Mouse (Mus musculus): ENCODE measurements around the gene Kcna2.

Kcna2 gene

DNA sequence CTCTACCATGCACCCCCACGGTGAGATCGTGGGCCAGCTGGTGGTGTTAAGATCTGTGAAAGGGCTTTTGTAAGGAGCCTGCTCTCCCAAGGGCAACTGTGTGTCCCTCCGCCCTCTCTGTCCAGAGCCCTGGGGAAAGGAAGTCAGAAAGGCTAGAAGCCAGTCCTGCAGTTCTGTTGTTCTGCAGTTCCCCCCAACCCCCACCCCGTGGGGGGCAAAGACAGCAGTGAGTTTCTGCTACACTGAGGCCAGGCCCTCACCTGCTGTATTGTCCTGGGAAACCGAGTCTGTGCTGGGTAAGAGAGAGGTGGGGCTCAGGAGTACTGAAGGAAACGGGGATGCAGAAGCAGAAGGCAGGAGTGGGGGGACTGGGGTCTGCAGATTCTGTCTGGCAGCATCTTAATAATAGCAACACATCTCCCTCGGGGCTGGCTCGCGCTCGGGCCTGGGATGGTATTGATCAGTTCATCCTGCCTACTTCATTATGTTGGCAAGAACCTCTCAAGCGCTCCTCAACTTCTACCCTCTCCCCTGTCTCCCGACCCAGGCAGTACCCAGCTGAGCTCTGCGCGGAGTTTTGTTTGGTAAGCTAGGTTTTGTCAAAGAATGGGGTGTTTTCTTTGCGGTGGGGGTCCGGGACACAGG lies at the start of gene Kcna2:
Gene Kcna2 (plus strand): TSS at position 336 of the 645 bp plus-strand sequence.
- DNase-seq (ENCODE audit: low spot score in 2 of 2): no peak

DNA sequence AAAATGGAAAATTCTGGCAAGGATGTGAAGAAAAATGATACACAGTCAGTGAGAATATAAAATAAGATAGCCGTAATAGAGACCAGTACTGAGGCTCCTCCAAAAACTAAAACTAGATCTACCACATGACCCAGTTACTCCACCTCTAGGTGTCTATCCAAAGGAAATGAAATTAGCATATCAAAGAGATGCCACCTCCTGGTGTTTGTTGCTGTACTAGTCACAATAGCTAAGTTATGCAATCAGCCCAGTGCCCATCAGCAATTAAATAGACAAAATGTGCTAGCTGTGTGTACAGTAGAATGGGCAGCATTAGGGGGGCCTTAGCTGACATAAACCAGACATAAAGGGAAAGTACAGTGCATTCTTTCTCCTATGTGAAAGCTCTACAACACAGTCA lies 39.5 kb upstream of the Kcna2 start:
- no peak for DNase-seq (ENCODE audit: low spot score in 2 of 2)

DNA sequence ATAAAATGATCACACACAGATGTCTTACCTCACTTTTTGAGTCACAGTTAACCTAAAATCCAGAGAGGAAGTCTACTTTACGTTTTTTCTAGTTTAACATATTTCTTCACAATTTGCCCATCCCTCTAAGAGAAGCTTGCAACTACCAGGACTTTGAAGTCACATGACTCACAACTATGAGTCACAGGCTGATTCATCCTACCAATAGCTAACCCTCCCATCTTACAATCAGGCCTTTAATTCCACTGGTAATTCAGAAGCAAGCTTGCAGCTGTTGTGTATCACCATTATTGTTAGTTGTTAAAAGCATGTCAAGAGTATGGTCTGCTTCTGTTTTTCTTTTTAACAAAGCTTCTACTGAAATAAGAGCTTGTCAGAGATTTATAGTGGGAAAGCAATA lies 38.2 kb upstream of the Kcna2 start:
- peak; percentile 44 to 52 for DNase-seq (ENCODE audit: low spot score in 2 of 2)

DNA sequence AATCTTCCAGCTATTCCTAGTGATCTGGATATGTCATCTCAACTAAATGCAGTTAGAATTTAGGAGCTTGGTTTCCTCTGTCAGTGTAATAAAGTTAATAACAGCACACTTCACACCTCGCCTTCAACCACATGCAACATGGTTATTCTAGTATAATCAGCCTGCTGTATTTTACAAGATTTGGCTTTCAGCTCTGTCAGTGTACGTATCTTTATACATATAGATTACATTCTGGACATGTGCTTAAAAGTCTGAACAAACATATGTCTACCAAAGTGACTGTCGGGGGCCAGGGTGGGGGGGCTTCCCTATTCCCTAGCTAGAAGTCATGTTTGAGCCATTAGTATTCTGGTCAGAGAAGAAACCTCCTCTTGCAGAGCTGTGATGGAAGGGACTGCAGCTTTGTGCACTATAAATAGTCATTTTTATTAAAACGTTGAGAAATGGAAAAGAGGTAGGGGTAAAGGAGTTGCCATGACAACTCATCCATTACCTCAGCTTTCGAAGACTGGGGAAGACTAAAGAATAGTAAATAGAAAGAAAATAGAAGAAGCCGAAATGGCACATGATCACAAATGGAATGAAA lies 35.3 kb upstream of the Kcna2 start:
- no peak for DNase-seq (ENCODE audit: low spot score in 2 of 2)

DNA sequence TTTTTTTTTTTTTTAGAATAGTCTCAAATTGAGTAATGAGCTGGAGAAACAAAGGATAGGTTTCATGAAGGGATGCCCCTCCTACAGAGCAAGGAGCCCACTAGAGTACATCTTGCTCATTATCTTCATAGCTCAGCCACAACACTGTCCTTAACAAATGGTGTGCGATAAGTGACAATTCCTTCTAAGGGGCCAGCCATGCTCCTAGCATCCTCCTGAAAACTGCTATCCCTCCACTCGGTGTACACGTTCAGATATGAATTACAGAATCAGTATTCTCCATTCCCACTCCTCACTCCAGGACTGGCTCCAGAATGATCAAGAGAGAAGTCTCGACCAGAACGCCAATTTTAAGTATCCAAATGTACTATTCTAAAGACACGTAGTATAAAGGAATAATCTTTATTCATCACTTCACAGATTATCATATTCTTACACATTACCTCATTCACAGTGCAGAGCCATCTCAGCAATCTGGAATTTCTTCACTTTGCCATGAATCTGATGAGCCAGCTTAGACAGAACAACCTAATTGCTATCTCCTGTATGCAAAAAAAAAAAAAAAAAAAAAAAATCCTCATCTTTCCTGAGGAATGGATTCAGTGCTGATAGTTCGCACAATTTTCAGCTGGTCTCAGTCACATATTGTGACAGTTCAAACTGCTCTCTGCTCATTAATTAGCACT lies 34.6 kb upstream of the Kcna2 start:
- DNase-seq (ENCODE audit: low spot score in 2 of 2): no peak

DNA sequence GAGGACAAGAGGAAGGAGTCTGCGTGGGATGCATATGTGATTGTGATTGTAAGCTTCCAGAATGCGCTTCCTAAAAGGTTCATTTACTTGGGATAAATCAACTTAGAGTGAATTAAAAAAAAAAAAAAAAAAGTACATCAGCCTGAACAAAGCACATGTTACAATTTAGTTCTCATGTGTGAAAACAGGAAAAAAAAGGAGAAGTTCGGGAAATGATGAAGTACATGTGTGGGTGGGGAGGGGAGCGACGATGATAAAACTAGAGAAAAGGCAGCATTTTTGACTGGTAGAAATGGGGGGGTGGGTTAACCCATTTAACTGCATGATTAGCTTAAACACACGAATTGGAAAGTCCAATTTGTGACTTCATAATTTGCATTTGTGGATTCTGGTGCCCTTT lies 33.7 kb upstream of the Kcna2 start:
- no peak for DNase-seq (ENCODE audit: low spot score in 2 of 2)

DNA sequence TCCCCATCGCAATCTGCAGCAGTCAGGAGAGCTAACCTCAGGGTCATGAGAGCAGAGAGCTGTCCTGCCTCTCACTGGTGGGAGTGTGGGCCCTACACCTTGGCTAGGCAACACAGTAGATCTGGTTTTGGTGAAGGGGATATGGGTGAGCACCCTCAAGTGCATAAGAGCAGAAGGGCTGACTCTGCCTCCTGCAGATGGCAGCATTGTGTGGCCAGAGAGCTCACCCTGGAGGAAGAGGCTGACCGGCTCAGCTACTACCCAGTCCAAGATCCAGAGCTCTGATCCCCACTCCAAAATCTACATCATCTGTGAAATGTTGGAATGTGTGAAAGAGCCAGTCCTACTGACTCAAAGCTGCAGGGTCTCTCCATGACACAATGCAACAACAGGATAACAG lies 27.1 kb upstream of the Kcna2 start:
- no peak for DNase-seq (ENCODE audit: low spot score in 2 of 2)

DNA sequence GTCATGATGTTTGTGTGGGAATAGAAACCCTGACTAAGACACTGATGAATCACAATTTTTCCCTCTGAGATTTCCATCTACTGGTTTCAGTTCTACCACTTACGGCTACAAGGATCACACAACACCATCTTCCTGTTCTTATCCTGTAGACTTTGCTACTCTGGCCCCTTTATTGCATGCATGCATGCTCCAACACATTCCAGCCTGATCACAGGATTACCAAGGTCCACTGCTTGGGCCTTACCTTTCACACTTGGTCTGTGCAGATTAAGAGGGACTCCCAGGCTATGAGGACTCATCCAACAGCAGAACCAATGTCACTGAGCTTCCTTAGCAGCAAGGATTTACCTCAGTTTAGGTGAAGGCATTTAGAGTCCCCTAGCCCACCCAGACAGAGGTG lies 25.2 kb upstream of the Kcna2 start:
- DNase-seq (ENCODE audit: low spot score in 2 of 2): no peak

DNA sequence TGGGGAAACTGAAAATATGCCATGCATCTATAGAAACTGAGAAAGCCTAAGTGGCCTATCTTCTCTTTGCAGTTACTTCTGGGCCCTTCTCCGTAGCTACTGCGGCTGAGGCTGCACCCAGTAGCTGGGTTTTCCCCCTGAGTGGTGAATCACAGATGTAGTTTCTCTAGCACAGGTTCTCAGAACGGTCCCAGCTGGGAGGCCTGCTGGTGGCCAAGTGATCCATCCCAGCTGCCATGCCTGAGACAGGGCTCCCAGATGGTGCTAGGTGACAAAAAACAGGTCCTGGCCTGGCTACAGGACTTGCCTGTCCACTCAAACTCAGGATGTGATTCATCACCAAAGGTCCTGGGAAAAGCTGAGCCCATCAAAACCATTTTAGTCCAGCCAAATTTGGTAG lies 24.3 kb upstream of the Kcna2 start:
- peak in 1 of 2 experiments; percentile 17 for DNase-seq (ENCODE audit: low spot score in 2 of 2)

DNA sequence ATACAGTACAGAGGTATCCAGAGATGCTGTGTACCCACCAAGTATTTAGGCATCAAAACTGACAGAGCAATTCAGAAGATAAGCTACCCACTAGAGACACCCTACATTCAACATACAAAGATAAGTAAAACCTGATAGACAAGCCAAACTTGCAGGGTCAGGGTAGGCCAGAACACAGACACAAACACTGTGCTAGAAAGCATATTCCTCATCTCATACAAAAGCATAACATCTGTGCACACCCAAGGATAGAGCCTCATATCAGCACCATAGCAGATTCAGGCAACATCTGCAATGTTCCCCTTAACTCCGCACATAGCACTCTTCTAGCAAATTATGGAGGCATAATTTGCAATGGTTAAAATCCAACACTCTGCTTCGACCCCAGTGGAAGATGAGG lies 23.8 kb upstream of the Kcna2 start:
- no peak for DNase-seq (ENCODE audit: low spot score in 2 of 2)

DNA sequence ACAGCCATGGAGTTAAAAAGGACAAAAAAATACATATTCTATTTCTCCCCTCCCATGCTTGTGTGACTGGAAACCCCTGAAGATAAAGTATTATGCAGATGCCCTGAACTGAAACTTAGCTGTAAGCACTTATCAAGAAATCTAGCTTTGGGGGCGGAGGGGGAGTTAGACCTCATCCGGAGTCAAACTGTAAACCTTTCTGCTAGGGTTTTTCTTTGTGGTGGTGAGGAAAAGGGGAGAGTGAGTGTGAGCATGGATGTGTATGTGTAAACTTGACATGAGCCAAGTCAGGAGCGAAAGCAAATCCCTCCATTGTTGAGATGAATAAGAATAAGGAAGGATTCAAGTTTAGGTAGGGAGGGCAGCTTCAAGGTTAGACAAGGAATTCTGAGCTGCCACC lies 20.1 kb upstream of the Kcna2 start:
- no peak for DNase-seq (ENCODE audit: low spot score in 2 of 2)

DNA sequence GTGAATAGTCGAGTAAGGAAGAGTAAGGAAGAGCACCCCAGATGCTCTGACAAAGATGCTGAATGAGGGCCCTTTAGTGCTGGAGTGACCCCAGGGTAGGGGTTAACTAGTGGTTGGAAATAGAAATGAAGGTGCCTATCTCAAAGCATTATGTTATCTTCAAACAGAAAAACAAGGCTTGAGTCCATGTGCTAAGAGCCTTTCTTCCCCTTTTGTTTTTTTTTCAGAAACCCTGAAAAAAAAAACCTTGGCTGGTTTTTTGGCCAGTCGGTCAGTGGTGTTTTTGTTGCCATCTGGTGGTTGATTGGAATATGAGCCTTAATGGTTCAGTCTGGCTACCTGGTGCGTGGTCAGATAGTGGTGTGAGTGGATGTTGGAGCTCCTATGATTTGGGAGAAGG lies 19.7 kb upstream of the Kcna2 start:
- peak in 1 of 2 experiments; percentile 16 for DNase-seq (ENCODE audit: low spot score in 2 of 2)

DNA sequence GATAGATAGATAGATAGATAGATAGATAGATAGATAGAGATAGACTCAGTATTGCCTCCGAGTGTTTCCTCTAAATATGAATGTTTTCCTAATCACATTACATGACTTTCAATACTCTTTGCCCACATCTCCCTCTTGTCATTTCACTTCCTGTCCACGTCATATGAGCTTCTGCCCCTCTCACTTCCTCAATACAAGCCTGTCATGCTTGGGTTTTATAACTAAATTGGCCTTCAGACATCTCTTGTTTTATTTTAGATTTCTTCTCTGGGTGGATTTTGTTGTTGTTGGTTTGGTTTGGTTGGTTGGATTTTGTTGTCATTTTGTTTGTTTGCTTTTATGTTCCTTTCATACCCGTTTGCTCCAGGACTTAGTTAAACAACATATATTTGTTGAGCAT lies 16.4 kb upstream of the Kcna2 start:
- no peak for DNase-seq (ENCODE audit: low spot score in 2 of 2)

DNA sequence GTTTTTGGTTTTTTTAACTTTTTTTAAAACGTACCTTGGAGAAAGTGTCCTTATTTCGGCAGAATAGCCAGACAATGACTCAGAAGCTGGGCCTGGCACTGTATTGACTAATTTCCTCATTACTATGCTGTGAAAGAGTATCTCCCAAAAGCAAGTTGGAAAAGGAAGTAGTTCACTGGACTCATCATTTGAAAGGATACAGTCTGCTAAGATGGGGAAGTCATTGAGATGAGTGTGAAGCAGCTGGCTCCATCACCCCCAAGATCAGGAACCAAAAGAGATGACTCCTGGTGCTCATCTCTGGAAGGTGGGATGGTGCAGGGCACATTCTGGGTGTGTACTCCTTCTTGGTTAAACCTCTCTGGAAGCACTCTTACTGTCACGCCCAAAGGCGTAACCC lies 13.5 kb upstream of the Kcna2 start:
- DNase-seq (ENCODE audit: low spot score in 2 of 2): no peak

DNA sequence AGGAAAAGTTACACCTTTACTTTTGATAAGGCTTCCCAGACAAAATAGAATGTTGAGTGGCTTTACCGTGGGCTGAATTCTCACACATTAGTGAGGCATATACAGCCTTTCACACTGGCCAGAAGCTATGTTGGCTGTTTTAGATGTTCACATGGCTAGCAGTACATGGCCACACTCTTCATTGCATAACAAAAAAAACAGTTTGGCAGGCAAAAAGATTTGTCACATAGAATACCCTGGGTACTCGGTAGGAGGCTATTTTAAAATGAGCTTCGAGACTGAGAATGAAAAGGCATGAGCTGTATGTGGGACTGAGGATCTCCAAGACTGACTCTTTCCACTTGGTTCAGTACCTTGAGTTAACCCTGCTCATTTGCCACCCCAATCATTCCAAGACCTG lies 12.1 kb upstream of the Kcna2 start:
- DNase-seq (ENCODE audit: low spot score in 2 of 2): no peak

DNA sequence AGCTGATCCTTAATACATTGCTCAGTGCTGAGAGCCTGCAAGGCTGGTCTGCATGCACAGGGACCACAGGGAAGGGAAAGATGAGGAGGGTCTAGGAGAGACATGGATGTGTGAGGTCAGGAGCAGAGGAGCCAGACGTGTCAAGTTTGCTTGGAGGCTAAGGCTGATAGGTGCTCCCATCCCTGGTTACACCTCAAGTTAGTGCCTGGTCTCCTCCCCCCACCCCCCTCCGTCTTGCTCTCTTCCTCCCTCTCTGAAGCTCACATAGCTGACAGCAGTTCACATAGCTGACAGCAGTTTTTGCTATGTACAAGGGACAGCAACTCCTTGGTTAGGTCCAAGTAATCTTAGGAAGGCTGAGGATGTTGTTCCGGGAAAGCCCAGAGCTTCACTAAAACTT lies 11.5 kb upstream of the Kcna2 start:
- DNase-seq (ENCODE audit: low spot score in 2 of 2): no peak

DNA sequence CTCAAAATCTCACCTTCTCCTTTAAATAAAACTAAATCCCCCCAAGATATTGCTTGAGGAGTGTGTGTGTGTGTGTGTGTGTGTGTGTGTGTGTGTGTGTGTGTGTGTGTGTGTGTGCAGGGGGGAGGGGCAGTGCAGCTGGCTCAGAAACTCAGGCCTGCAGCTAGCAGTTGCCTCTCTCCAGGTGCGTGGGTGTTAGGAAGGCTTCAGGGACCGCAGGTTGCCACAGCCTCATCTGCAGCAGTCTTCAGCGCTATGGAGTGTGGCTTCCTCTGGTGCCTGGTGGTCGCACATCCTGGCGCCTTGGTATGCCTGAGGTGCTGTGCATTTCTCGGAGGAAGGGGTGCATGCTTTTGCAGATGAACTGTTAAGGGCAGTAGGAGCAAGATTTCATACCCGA lies 10.9 kb upstream of the Kcna2 start:
- DNase-seq (ENCODE audit: low spot score in 2 of 2): no peak

DNA sequence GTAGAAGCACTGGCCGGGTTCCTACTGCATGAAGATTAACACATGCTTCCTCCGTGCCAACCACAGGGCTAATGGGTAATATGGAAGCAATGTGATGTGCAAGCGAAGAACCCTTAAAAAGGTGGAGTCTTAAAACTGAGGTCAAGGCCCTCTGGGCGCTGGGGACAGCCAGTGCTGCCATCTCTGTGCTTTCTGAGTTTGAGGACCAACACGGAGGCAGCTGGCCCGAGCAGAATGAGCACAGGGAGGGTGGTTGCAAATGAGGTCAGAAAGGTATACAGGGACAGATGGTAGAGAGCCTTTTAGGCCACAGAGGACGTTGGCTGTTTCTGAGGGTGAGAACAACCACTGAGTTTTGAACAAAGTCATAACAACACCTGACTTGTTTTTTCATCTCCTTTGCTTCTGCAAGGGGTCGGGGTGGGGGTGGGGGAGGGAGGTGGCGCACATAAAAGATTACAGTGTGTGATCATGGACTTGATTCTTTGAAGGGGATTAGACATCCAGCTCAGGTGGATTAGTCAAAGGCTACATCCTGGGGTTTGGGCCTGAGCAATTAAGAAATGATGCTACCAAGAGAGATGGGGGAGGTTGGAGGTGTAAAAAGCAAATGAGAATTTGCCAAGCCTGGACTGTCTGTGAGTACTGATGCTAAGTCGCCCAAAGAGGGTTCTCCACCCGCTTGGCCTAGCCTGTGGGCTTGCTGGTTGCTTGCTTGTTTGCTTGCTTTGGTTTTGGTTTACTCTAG lies 10.4 kb upstream of the Kcna2 start:
- DNase-seq (ENCODE audit: low spot score in 2 of 2): no peak

DNA sequence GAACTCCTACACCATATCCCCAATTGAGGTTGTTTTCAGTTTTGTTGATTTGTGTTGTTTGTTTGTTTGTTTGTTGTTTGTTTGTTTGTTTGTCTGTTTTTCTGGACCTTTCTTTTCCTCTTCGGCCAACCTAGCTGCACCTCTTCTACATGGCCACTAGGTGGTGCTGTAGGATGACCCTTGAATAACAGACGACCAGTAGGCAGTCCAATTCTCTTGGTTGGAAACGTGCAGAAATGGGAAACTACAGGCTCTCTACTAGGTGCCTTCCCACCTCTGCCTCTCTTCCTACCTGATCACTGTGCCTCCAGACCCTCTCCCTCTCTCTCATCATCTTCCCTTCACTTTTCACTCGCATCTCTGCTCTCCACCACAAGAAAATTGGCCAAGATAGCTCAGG lies 6.9 kb upstream of the Kcna2 start:
- DNase-seq (ENCODE audit: low spot score in 2 of 2): peak in 1 of 2 experiments; percentile 27

DNA sequence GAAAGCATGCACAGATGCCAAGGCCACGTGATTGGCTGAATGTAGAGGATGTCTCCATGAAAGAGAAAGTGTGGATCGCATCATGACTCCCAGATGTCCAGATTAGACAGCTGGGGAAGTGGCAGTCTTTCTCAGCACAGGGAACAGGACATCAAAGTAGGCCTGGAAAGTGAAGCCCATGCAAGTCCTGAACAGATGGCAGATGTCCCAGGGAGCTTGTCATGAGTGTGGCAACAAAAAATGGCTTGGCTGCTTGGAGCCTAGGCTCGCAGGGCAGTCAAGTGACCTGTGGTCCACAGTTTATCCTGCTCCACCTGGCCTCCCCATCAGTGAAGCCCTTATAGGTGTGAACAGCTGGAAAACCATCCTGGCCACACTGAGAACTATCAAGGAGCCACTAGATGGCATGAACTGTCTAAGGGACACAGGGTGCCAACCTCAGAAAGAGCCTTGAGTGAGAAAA lies 4.6 kb upstream of the Kcna2 start:
- no peak for DNase-seq (ENCODE audit: low spot score in 2 of 2)

DNA sequence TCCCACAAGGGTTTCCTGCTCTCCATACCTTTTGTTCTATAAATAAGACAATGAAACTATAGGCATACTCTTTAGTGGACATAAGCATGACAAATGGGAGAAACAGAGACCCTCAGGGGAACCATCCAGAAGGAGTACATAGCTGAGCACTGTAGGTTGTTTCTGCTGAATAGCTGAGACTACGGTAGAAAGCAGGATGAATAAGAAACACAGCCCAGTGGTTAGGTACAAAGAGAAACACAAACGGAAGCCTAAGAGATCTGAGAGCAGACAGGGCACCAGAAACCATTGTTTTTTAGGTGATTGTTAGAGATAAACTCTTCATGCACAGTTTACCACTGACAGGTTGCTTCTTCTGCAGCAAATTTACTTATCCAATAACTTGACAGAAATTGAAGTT lies 1.1 kb upstream of the Kcna2 start:
- no peak for DNase-seq (ENCODE audit: low spot score in 2 of 2)

DNA sequence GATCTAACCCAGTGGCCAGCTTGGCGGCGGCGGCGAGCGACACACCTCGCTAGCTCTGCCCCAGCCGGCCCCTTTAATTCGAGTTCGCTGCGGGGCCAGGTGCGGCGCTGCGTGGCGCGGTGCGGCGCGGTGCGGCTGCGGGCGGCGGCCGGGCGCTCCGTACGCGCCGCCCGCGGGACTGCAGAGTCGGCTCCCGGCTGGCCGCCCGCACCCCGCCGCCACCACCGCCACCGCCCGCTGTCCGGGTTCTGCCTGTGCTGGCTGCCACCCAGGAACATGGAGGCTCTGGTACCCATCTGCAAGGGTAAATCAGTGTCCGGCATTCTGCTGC lies 475 bp downstream of the Kcna2 start:
- DNase-seq (ENCODE audit: low spot score in 2 of 2): no peak

Measured in heart, adult 9 months (tissue).